Mouse (Mus musculus) ES-E14 (cell line): Measurements from ENCODE around the gene Dapk1. TPM values are rescaled to one million over a fixed set of nuclear protein-coding genes. Genes with fewer than 3 reads are reported as not detected.

Experiments used
- DNase-seq: peaks from one replicate; pipeline ENCODE4 v3.0.0-alpha.2; 2013; ENCODE audit warnings: low read depth, low spot score
- H3K27ac ChIP-seq: 2 replicates; pipeline ENCODE4 v1.5.1; 2012; ENCODE audit warnings: low read depth, mild to moderate bottlenecking, low read length, moderate library complexity, mixed read lengths; ENCODE audit not compliant: poor library complexity, insufficient read depth, severe bottlenecking
- H3K36me3 ChIP-seq: 2 replicates; pipeline ENCODE4 v1.6.1; 2012; ENCODE audit warnings: mild to moderate bottlenecking, low read length, moderate library complexity, mixed read lengths; ENCODE audit not compliant: control insufficient read depth, poor library complexity, insufficient read depth, severe bottlenecking
- H3K4me1 ChIP-seq, 2 experiments: fragments of 150-350 bp in 1 of 2; sonication (generic) in 1 of 2; 2 replicates each; pipeline ENCODE4 v1.6.1; 2012; ENCODE audit warnings: low read length in 2 of 2, mild to moderate bottlenecking in 1 of 2, mixed read lengths in 1 of 2; ENCODE audit not compliant: control insufficient read depth in 2 of 2, insufficient read depth in 2 of 2, poor library complexity in 1 of 2
- H3K4me3 ChIP-seq, 2 experiments: fragments of 150-350 bp in 1 of 2; sonication (generic) in 1 of 2; 2 replicates each; pipeline ENCODE4 v1.5.1; 2012; ENCODE audit warnings: low read length in 2 of 2, low read depth in 1 of 2, mild to moderate bottlenecking in 1 of 2, mixed read lengths in 1 of 2; ENCODE audit not compliant: insufficient read depth in 1 of 2, poor library complexity in 1 of 2, severe bottlenecking in 1 of 2
- H3K9ac ChIP-seq: 2 replicates; pipeline ENCODE4 v1.6.1; 2012; ENCODE audit warnings: low read depth, mild to moderate bottlenecking, low read length, mixed read lengths; ENCODE audit not compliant: poor library complexity, insufficient read depth, severe bottlenecking
- H3K9me3 ChIP-seq: fragments of 150-350 bp; sonication (generic); 2 replicates; pipeline ENCODE4 v1.6.1; 2012; ENCODE audit warnings: low read depth, mild to moderate bottlenecking, low read length; ENCODE audit not compliant: control insufficient read depth, insufficient read depth
- CHD2 ChIP-seq: IDR thresholded peaks from 2 replicates; pipeline ENCODE4 v1.6.1; 2014; ENCODE audit warnings: mild to moderate bottlenecking, low read depth, low read length, inconsistent platforms
- HCFC1 ChIP-seq: IDR thresholded peaks from 2 replicates; pipeline ENCODE4 v1.6.1; 2012; ENCODE audit warnings: low read length, inconsistent platforms, borderline replicate concordance; ENCODE audit not compliant: insufficient read depth
- MAFK ChIP-seq: IDR thresholded peaks from 2 replicates; pipeline ENCODE4 v1.6.1; 2014; ENCODE audit warnings: mild to moderate bottlenecking, low read depth, low read length, inconsistent platforms; ENCODE audit not compliant: insufficient read depth
- ZC3H11A ChIP-seq: IDR thresholded peaks from 2 replicates; pipeline ENCODE4 v1.6.1; 2012; ENCODE audit warnings: low read depth, mild to moderate bottlenecking, inconsistent platforms, low read length, borderline replicate concordance
- ZNF384 ChIP-seq: IDR thresholded peaks from 2 replicates; pipeline ENCODE4 v1.6.1; 2012; ENCODE audit warnings: low read depth, low read length, inconsistent platforms
- in situ Hi-C, 2 experiments: fragments of 600-800 bp; cut with MboI; formaldehyde crosslinking; loops; one replicate each; pipeline ENCODE4 v1.15.1; 2025; ENCODE audit warnings: low sequenced_read_pairs in 2 of 2, inconsistent platforms in 1 of 2; ENCODE audit not compliant: unreplicated experiment in 2 of 2
- total RNA-seq: library from RNA; depleted of rRNA; stranded (reverse); fragments of 300-350 nt; gene quantifications from 2 replicates; pipeline ENCODE4 v1.2.3, GENCODE M21; 2012

Gene Dapk1
- total RNA-seq, 1 experiment = 18.2 TPM

DNA sequence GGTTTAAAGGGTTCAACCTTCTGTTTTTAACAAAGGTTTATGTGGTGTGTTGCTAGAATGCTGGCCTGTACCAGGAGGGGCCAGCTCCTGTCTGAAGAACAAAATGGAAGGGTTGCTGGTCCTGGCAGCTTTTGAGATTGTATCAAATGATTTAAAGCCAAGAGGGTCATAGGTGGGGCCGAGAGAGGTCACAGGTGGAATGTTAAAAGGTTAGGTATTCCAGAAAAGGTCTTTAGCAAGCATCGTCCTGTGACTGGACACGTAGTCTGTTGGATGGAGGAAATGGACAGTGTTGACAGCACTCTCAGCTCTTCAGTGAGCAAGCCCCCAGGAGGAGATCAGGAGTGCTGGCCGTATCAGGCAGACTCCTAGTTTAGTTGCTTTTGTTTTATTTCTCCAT lies 73.7 kb downstream of the Dapk1 start:
- Histone ChIP-seq H3K9me3 (no peaks in the 10 kb centered on the region), H3K4me1 (no peaks in the 10 kb centered on the region), H3K36me3 (no peaks in the 10 kb centered on the region; the same call in 1 of the 2 replicates), H3K27ac (no peak overlapping the region), H3K4me3 (no peak overlapping the region), H3K9ac (no peak overlapping the region)
- DNase-seq = no peak
- in situ Hi-C loops = no loop called here
- TF ChIP-seq HCFC1 = no peak
- TF ChIP-seq ZNF384 = no peak
- no peak for TF ChIP-seq CHD2
- no peak for TF ChIP-seq MAFK
- TF ChIP-seq ZC3H11A = no peak

DNA sequence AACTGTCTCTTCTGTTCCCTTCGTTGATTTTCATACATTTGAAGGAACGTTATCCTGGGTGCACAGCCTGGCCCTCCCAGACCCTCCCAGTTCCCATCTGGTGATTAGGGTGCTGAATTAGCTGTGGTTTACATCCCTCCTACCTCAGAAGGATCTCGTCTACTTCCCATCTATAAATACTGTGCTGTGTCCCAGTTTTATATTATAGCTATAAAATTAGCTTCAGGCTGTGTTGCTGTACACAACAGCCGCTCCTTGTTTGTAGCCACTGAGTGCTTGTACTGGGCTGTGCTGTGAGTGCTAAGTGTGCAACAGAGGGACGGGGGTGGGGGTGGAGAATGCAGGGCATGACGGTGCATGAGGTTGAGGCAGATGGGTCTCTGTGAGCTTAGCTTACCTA lies 77.2 kb downstream of the Dapk1 start:
- H3K4me3 ChIP-seq = no peak overlapping the region
- TF ChIP-seq ZC3H11A = no peak
- TF ChIP-seq CHD2 = no peak
- TF ChIP-seq MAFK = no peak
- no peak for TF ChIP-seq HCFC1
- no peak for TF ChIP-seq ZNF384
- in situ Hi-C loops = no loop called here
- H3K36me3 ChIP-seq = no peaks in the 10 kb centered on the region; the same call in 1 of the 2 replicates
- H3K9me3 ChIP-seq = no peaks in the 10 kb centered on the region
- no peaks in the 10 kb centered on the region for H3K4me1 ChIP-seq
- H3K27ac ChIP-seq = no peak overlapping the region
- no peak for DNase-seq
- H3K9ac ChIP-seq = no peak overlapping the region

DNA sequence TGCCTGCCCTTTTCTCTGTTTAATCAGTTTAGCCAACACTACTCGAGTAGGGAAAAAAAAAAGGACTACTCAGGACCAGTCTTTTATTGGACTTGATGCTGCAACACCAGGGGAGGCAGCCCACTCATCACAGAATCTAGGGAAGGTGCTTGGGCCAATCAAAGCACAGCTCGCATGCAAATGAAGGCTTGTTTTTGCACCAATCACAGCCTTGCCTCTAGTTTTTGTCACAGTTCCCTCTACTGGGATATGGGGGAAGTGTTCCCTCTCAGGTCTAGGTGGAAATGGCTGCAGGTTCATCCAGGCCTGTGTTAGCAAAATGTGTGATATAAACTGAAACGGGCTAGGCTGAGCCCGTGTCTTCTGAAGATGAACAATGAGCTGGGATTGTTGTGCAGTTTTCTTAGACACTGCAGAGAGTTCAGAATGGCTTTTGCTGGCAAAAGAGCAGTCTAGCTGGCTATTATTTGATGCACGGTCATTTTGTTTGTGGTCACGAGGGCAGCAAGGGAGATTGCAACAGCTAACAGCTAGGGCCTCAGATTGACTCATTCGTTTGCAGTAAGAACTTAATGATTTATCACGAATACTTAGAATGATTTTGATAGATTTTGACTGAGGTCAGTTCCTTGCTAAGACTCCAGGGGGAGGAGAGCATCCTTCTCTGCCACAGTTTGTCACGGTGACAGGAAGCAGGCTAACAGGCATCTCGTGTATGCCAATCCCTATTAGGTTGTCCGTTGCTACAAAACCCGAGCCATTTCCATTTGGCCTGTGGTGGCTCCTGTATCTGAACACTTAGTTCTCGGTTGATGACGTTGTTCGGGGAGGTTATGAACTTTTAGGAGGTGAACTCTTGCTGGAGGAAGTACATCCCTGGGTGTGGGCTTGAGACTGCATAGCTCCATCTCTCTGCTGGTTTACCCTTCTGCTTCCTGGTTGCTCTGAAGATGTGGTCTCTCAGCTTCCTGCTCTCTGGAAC lies 81.3 kb downstream of the Dapk1 start:
- H3K27ac ChIP-seq = no peak overlapping the region

GRCm38 (mm10) chr13:60684050-60684760 lies 82.5 kb downstream of the Dapk1 start:
- in situ Hi-C loops = no loop called here
- Histone ChIP-seq H3K36me3 (peaks cover 2% of the 10 kb centered on the region; the same call in 1 of the 2 replicates), H3K27ac (no peak overlapping the region), H3K4me3 (no peak overlapping the region), H3K9me3 (no peaks in the 10 kb centered on the region), H3K9ac (no peak overlapping the region), H3K4me1 (no peaks in the 10 kb centered on the region)
- TF ChIP-seq ZNF384 (no peak), MAFK (no peak), CHD2 (no peak), HCFC1 (no peak), ZC3H11A (no peak)
- DNase-seq = no peak

More for the DNA sequence above, 81.3 kb downstream of the Dapk1 start:
- in situ Hi-C loops = no loop called here
- TF ChIP-seq ZC3H11A = no peak
- TF ChIP-seq ZNF384 = no peak
- TF ChIP-seq MAFK = no peak
- no peak for TF ChIP-seq CHD2
- TF ChIP-seq HCFC1 = no peak
- Histone ChIP-seq H3K4me1 (no peaks in the 10 kb centered on the region), H3K9me3 (no peaks in the 10 kb centered on the region), H3K4me3 (no peak overlapping the region), H3K9ac (no peak overlapping the region), H3K36me3 (peaks cover 2% of the 10 kb centered on the region; the same call in 1 of the 2 replicates)
- no peak for DNase-seq
